Mouse (Mus musculus): ENCODE results near the gene Plcxd1. TPM values are rescaled to one million over a fixed set of nuclear protein-coding genes. Genes with fewer than 3 reads are reported as not detected.

Gene Plcxd1
- polyA plus RNA-seq, 1 experiment from 2014 or later, result 3.0 TPM

- peaks cover 3% of the 10 kb centered on the region for H3K9me3 ChIP-seq (ENCODE audit: control insufficient read depth, low read length)
- 93% methylated on average over 3 of the region's 3 CpGs for WGBS
- no peak overlapping the region for H3K4me2 ChIP-seq (ENCODE audit: low read depth, low read length)
- peaks cover 10% of the 10 kb centered on the region; the same call in 1 of the 2 replicates for H3K36me3 ChIP-seq (ENCODE audit: control insufficient read depth, insufficient read depth, low read length)
- no peak overlapping the region for H3K4me3 ChIP-seq (ENCODE audit: low read length)
- ATAC-seq (ENCODE audit: low read depth), result no peak
- H3K9ac ChIP-seq (ENCODE audit: low read length), result no peak overlapping the region
- no peak overlapping the region for H3K27ac ChIP-seq (ENCODE audit: low read length)
- no peaks in the 10 kb centered on the region for H3K27me3 ChIP-seq (ENCODE audit: control insufficient read depth, insufficient read depth, low read depth, low read length)
- H3K4me1 ChIP-seq (replicated peaks; ENCODE audit: control insufficient read depth, insufficient read depth, low read length), result 0 out of 2 replicates have a peak, but pooled peaks cover 5% of the 10 kb centered on the region
Measured at GRCm38 (mm10) chr5:110137816-110138215, 38.0 kb downstream of the Plcxd1 start.

GRCm38 (mm10) chr5:110139325-110139724 is 39.6 kb downstream of the Plcxd1 start:
- ATAC-seq (ENCODE audit: low read depth), result no peak
- Histone ChIP-seq H3K4me3 (ENCODE audit: low read length) (no peak overlapping the region), H3K9me3 (ENCODE audit: control insufficient read depth, low read length) (peaks cover 3% of the 10 kb centered on the region; the same call in 1 of the 2 replicates), H3K36me3 (ENCODE audit: control insufficient read depth, insufficient read depth, low read length) (peaks cover 17% of the 10 kb centered on the region), H3K4me2 (ENCODE audit: low read depth, low read length) (no peak overlapping the region), H3K4me1 (replicated peaks; ENCODE audit: control insufficient read depth, insufficient read depth, low read length) (0 out of 2 replicates have a peak, but pooled peaks cover 5% of the 10 kb centered on the region), H3K27me3 (ENCODE audit: control insufficient read depth, insufficient read depth, low read depth, low read length) (no peaks in the 10 kb centered on the region), H3K27ac (ENCODE audit: low read length) (no peak overlapping the region), H3K9ac (ENCODE audit: low read length) (no peak overlapping the region)
- WGBS, result 92% methylated on average over 3 of the region's 3 CpGs

- H3K27ac ChIP-seq (ENCODE audit: low read length), result no peak overlapping the region
- no peak overlapping the region for H3K9ac ChIP-seq (ENCODE audit: low read length)
- H3K4me2 ChIP-seq (ENCODE audit: low read depth, low read length), result no peak overlapping the region
- H3K4me3 ChIP-seq (ENCODE audit: low read length), result no peak overlapping the region
- WGBS, result 86% methylated on average over 7 of the region's 7 CpGs
- no peaks in the 10 kb centered on the region for H3K27me3 ChIP-seq (ENCODE audit: control insufficient read depth, insufficient read depth, low read depth, low read length)
- no peaks in the 10 kb centered on the region for H3K9me3 ChIP-seq (ENCODE audit: control insufficient read depth, low read length)
- 0 out of 2 replicates have a peak, but pooled peaks cover 2% of the 10 kb centered on the region for H3K4me1 ChIP-seq (replicated peaks; ENCODE audit: control insufficient read depth, insufficient read depth, low read length)
- ATAC-seq (ENCODE audit: low read depth), result no peak
- H3K36me3 ChIP-seq (ENCODE audit: control insufficient read depth, insufficient read depth, low read length), result peaks cover 25% of the 10 kb centered on the region
Measured at GRCm38 (mm10) chr5:110140424-110140823, 40.7 kb downstream of the Plcxd1 start.

- no peak overlapping the region for H3K4me2 ChIP-seq (ENCODE audit: low read depth, low read length)
- ATAC-seq (ENCODE audit: low read depth), result no peak
- no peaks in the 10 kb centered on the region for H3K9me3 ChIP-seq (ENCODE audit: control insufficient read depth, low read length)
- no peak overlapping the region for H3K27ac ChIP-seq (ENCODE audit: low read length)
- peaks cover 35% of the 10 kb centered on the region for H3K36me3 ChIP-seq (ENCODE audit: control insufficient read depth, insufficient read depth, low read length)
- no peak overlapping the region for H3K4me3 ChIP-seq (ENCODE audit: low read length)
- H3K9ac ChIP-seq (ENCODE audit: low read length), result no peak overlapping the region
- 85% methylated on average over 2 of the region's 2 CpGs for WGBS
- H3K4me1 ChIP-seq (replicated peaks; ENCODE audit: control insufficient read depth, insufficient read depth, low read length), result no peaks in the 10 kb centered on the region
- H3K27me3 ChIP-seq (ENCODE audit: control insufficient read depth, insufficient read depth, low read depth, low read length), result no peaks in the 10 kb centered on the region
Measured at GRCm38 (mm10) chr5:110142309-110142708, 42.5 kb downstream of the Plcxd1 start.

GRCm38 (mm10) chr5:110143007-110143406 is 43.2 kb downstream of the Plcxd1 start:
- no peaks in the 10 kb centered on the region for H3K4me1 ChIP-seq (replicated peaks; ENCODE audit: control insufficient read depth, insufficient read depth, low read length)
- no peak for ATAC-seq (ENCODE audit: low read depth)
- no peak overlapping the region for H3K9ac ChIP-seq (ENCODE audit: low read length)
- no peak overlapping the region for H3K4me3 ChIP-seq (ENCODE audit: low read length)
- H3K27me3 ChIP-seq (ENCODE audit: control insufficient read depth, insufficient read depth, low read depth, low read length), result no peaks in the 10 kb centered on the region
- H3K4me2 ChIP-seq (ENCODE audit: low read depth, low read length), result no peak overlapping the region
- H3K9me3 ChIP-seq (ENCODE audit: control insufficient read depth, low read length), result no peaks in the 10 kb centered on the region
- H3K27ac ChIP-seq (ENCODE audit: low read length), result no peak overlapping the region
- 86% methylated on average over 5 of the region's 5 CpGs for WGBS
- peaks cover 39% of the 10 kb centered on the region for H3K36me3 ChIP-seq (ENCODE audit: control insufficient read depth, insufficient read depth, low read length)

Other genes starting within 250 kb of the Plcxd1 start
- gene Gm15446, start 176.6 kb upstream of the Plcxd1 start, polyA plus RNA-seq (2015; fragmentation: Nextera tagmentation; extraction: Ambion mirVana), result 0.48 and 0.68 TPM in 2 replicates
- 17.8 and 18.2 TPM in 2 replicates for gene Zfp932, start 103.4 kb upstream of the Plcxd1 start, polyA plus RNA-seq (2015; fragmentation: Nextera tagmentation; extraction: Ambion mirVana)
- gene Gm17655, start 27.5 kb upstream of the Plcxd1 start, polyA plus RNA-seq (2015; fragmentation: Nextera tagmentation; extraction: Ambion mirVana), result 4.8 and 6.0 TPM in 2 replicates
- 1.4 and 1.6 TPM in 2 replicates for gene Gm35315, start 5.5 kb upstream of the Plcxd1 start, polyA plus RNA-seq (2015; fragmentation: Nextera tagmentation; extraction: Ambion mirVana)
- 34.6 and 34.8 TPM in 2 replicates for gene Gtpbp6, start 8.2 kb downstream of the Plcxd1 start, polyA plus RNA-seq (2015; fragmentation: Nextera tagmentation; extraction: Ambion mirVana)
- gene Zfp605, start 10.1 kb downstream of the Plcxd1 start, polyA plus RNA-seq (2015; fragmentation: Nextera tagmentation; extraction: Ambion mirVana), result 3.6 and 3.7 TPM in 2 replicates
- 41.0 and 43.4 TPM in 2 replicates for gene Chfr, start 35.9 kb downstream of the Plcxd1 start, polyA plus RNA-seq (2015; fragmentation: Nextera tagmentation; extraction: Ambion mirVana)
- 18.2 and 18.4 TPM in 2 replicates for gene Golga3, start 76.7 kb downstream of the Plcxd1 start, polyA plus RNA-seq (2015; fragmentation: Nextera tagmentation; extraction: Ambion mirVana)
- gene Ankle2, start 131.0 kb downstream of the Plcxd1 start, polyA plus RNA-seq (2015; fragmentation: Nextera tagmentation; extraction: Ambion mirVana), result 20.9 and 23.9 TPM in 2 replicates
- 51.3 and 52.9 TPM in 2 replicates for gene Pgam5, start 169.9 kb downstream of the Plcxd1 start, polyA plus RNA-seq (2015; fragmentation: Nextera tagmentation; extraction: Ambion mirVana)
- gene Pxmp2, start 186.2 kb downstream of the Plcxd1 start, polyA plus RNA-seq (2015; fragmentation: Nextera tagmentation; extraction: Ambion mirVana), result 12.0 and 14.0 TPM in 2 replicates
- 28.7 and 30.7 TPM in 2 replicates for gene Pole, start 186.3 kb downstream of the Plcxd1 start, polyA plus RNA-seq (2015; fragmentation: Nextera tagmentation; extraction: Ambion mirVana)
- 15.5 and 17.2 TPM in 2 replicates for gene P2rx2, start 243.2 kb downstream of the Plcxd1 start, polyA plus RNA-seq (2015; fragmentation: Nextera tagmentation; extraction: Ambion mirVana)
- 1.9 and 2.9 TPM in 2 replicates for gene Lrcol1, start 244.8 kb downstream of the Plcxd1 start, polyA plus RNA-seq (2015; fragmentation: Nextera tagmentation; extraction: Ambion mirVana)